Mouse (Mus musculus): ENCODE results near the gene Pcp4l1.
"Not testable (repeated sequence)": the region's sequence is repeated elsewhere in the genome, so short reads cannot be mapped to it uniquely, and the experiment has no call there.

Pcp4l1 gene

GRCm38 (mm10) chr1:171195887-171196397 is at the start of gene Pcp4l1:
TSS of gene Pcp4l1 (minus strand) at chr1:171196268.
- in situ Hi-C loops (cut with MboI, MseI), result no loop called here

- in situ Hi-C loops (cut with MboI, MseI), result no loop called here
These were observed 49.3 kb upstream of the Pcp4l1 start for GRCm38 (mm10) chr1:171245353-171245752.

DNA sequence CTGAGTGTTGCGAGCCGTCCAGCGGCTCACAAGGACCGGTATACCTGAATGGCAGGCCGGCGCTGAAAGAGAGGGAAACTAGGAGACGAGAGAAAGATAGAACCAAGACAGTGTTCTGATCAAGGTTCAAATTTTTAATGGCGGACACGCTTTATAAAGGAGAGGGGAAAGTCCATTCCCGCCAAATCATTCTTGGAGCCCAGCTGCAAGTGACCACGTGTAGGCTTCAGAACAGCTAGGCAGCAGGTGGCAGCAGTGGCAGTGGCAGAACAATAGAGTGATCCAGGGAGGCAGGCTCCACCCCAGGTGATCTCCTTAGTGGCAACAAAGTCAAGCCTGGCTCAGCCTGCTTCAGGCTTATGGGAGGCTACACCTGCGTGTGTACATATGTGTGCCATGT is 45.9 kb upstream of the Pcp4l1 start:
- in situ Hi-C loops (cut with MboI, MseI), result not testable (repeated sequence)

- in situ Hi-C loops (cut with MboI, MseI), result no loop called here
These were observed 44.8 kb upstream of the Pcp4l1 start for GRCm38 (mm10) chr1:171240911-171241310.

DNA sequence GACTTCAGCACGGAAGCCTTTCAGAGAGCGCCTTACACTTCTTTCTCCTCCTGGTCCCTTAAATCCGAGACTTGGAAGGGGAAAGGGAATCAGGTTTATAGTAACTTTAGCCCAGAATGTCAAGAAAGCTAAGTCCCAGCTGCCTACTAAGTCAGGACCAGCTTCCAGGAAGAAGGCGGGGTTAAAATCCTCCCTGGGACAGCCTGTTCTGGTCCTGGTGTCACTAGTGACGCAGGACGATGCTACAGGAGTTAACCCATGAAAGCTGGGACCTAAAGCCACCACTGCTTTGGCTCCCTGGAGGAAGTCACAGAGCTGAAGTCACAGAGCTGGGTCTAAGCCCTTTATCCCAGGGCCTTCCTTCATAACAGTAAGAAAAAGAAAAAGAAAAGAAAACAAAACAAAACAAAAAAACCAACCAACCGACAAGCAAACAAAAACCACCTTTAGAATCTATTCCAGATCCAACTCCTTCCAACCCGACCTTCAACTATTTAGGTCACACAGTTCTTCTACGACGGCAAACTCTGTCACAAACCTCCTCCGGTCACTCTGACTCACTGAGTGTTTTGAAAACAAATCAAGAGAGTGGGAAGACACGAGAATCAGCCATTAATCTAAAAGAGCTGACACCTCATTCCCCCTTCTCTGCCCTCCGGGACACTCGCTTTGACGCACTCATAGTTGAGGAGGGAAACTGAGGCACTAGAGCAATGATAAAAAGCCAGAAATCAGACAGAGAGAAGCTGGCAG is 44.1 kb upstream of the Pcp4l1 start:
- in situ Hi-C loops (cut with MboI, MseI), result no loop called here

DNA sequence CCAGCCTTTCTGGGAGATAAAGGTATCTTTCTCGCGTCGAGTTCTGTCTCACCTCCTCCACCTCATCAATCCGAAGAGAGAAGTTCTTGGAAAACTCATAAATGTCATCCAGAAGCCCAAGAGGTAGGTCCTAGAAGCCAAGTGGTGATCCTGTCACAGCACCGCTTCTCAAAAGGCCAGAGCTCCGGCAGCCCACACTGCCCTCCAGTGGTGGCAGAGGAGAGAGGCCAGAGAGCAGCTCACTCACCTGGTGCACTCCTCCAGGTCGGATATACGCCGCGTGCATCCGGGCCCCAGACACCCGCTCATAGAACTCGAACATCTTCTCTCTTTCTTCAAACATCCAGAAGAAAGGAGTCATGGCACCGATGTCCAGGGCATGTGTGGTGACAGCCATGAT is 42.4 kb upstream of the Pcp4l1 start:
- in situ Hi-C loops (cut with MboI, MseI), result no loop called here

DNA sequence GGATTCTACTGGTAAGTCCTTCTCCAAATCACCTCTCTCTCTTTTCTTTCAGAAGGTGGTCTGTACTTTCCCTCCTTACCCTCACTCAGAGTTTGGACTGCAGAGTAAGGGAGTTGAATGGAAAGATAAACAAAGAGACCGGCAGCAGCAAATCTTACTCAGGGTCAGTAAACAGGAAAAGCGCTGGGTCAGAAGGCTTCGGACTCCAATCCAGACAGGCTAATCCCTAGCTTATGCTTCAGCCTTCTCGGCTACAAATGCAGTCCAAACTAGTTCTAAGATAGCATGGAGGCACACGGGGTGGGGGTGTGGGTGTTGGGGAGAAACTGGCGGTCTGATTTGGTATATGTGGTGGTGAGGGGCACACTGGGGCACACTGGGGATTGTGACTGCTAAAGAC is 41.4 kb upstream of the Pcp4l1 start:
- in situ Hi-C loops (cut with MboI, MseI), result no loop called here

DNA sequence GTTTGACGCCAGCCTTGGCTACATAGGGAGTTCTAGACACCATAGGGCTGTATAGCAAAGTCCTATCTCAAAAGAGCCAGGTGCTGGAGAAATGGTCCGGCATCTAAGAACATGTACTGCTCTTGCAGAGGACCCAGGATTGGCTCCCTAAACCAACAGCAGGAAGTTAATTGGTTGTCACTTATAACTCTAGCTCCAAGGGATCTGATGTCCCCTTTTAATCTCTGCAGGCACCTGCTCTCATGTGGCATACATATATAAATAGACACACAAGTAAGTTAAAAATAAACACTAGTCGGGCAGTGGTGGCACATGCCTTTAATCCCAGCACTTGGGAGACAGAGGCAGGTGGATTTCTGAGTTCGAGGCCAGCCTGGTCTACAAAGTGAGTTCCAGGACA is 39.7 kb upstream of the Pcp4l1 start:
- in situ Hi-C loops (cut with MboI, MseI), result no loop called here

- in situ Hi-C loops (cut with MboI, MseI), result no loop called here
These were observed 38.5 kb upstream of the Pcp4l1 start for GRCm38 (mm10) chr1:171234538-171234937.

DNA sequence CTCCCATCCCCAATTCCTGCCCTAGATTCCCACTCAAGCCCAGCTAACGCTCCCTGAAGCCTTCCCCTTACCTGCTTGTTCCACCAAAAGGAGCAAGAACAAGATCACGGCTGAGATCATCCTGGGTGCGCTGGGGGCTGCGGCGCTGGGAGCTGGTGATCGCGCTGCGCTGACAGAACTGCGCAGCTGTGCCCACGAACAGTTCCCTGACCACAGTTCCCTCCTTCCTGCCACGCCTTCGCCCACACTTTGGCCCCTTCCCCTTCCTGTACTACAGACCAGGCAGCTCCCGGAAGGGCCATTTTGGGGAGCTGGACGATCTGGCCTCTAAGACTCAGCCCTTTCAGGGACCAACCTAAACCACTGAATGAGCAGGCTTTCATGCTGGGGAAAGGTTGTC is 38.1 kb upstream of the Pcp4l1 start, which contains the start of gene Fcer1g:
TSS of gene Fcer1g (minus strand) at position 240 of the 400 bp plus-strand sequence.
- in situ Hi-C loops (cut with MboI, MseI), result no loop called here

DNA sequence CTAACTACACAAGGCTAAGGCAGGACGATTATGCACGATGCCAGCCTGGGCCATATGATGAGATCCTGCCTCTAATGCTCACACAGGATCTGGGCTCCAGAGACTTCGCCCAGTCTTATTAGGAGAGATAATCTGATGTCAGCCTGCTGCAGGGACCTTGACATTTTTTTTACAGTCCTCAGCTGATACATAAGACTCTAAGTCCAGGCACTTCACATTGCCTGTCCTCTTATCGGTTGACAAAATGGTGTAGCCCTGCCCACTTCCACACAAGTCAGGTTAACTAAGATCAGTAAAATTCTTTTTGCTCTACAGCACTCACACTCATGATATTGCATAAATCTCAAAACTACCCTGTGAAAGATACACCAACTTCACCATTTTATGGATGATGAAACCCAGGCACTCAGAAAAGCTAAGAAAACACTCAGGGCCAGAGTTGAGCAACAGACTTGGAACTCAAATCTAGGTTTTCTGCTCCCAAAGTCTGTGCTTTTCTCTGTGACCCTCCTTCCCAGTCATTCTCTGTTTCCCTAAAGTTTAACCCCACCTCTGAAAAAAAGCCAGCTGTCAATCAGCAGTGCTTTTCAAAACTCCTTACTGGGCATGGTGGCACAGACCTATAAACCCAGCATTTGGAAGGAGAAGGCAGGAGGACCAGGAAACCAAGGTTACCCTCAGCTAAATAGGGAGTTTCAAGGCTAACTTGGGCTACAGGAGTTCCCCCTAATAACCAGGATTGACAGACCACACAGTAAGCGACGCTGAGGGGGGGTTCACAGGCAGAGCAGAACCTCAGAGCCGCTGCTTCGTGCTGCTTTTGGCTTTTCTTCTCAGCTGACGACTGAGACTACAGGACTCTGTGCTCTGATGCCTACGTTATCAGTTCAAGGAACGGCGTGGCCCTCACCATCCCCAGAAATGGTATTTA is 37.0 kb upstream of the Pcp4l1 start:
- in situ Hi-C loops (cut with MboI, MseI), result no loop called here

DNA sequence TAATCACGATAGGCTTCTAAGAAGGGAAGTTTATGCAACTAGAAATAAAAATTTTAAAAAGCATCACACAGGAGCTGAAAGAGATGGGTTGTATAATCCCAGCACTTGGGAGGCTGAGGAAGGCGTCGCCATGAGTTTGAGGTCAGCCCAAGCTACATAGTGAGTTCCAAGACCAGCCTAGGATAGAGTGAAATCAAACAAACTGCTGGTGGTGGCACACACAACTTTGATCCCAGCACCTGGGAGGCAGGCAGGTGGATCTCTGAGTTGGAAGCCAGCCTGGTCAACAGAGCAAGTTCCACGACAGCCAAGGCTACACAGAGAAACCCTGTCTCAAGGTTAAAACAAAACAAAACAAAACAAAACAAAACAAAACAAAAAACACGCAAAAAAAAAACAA is 36.3 kb upstream of the Pcp4l1 start:
- in situ Hi-C loops (cut with MboI, MseI), result no loop called here

DNA sequence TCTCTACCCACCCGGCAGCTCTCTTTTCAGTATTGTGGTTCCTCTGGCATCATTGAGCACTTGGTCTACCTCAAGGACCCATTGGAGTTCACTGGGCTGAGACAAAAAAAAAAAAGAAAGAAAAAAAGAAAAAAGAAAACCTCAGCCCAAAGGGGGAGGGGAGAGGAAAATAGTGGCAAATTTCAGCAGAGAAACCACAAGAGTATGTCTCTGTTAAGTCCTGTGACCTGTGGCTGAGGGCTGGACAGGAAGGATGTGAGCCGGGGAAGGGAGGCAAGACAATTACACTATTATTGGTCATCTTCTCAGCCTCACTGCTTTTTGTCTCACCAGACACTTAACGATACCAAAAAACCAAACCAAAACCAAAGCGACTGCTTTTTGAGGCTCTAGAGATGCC is 35.8 kb upstream of the Pcp4l1 start:
- in situ Hi-C loops (cut with MboI, MseI), result no loop called here

GRCm38 (mm10) chr1:171230215-171230614 is 34.1 kb upstream of the Pcp4l1 start:
- in situ Hi-C loops (cut with MboI, MseI), result no loop called here

- in situ Hi-C loops (cut with MboI, MseI), result no loop called here
These were observed 33.7 kb upstream of the Pcp4l1 start for GRCm38 (mm10) chr1:171229750-171230149.

DNA sequence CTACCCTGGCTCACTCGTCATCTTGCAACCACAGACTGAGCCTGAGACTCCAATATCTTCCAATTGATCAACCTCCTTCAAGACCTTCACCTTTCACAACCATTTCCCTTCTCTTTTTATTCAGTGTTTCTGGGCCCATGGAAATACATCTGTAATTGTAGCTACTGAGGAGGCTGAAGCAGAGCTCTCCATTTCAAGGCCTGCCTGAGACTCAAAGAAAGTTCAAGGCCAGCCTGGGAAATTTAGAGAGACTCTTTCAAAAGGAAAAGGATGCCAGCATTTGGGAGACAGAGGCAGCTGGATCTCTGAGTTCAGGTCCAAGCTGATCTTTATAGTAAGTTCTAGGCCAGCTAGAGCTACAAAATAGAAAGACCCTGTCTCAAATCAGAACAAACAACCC is 31.8 kb upstream of the Pcp4l1 start:
- in situ Hi-C loops (cut with MboI, MseI), result no loop called here

GRCm38 (mm10) chr1:171226780-171227179 is 30.7 kb upstream of the Pcp4l1 start:
- in situ Hi-C loops (cut with MboI, MseI), result no loop called here

GRCm38 (mm10) chr1:171224857-171225256 is 28.8 kb upstream of the Pcp4l1 start, which contains the start of gene Apoa2:
TSS of gene Apoa2 (plus strand) at chr1:171225054.
- in situ Hi-C loops (cut with MboI, MseI), result loop anchor here in 1 of 2 experiments (5.0 kb wide), 1 partner anchor 108 kb away; no protein-coding TSS in a partner anchor

- in situ Hi-C loops (cut with MboI, MseI), result loop anchor here in 1 of 2 experiments (5.0 kb wide), 1 partner anchor 106 kb away; no protein-coding TSS in a partner anchor
These were observed 27.7 kb upstream of the Pcp4l1 start for GRCm38 (mm10) chr1:171223796-171224195.

GRCm38 (mm10) chr1:171223168-171223567 is 27.1 kb upstream of the Pcp4l1 start:
- in situ Hi-C loops (cut with MboI, MseI), result loop anchor here in 1 of 2 experiments (5.0 kb wide), 1 partner anchor 106 kb away; no protein-coding TSS in a partner anchor

DNA sequence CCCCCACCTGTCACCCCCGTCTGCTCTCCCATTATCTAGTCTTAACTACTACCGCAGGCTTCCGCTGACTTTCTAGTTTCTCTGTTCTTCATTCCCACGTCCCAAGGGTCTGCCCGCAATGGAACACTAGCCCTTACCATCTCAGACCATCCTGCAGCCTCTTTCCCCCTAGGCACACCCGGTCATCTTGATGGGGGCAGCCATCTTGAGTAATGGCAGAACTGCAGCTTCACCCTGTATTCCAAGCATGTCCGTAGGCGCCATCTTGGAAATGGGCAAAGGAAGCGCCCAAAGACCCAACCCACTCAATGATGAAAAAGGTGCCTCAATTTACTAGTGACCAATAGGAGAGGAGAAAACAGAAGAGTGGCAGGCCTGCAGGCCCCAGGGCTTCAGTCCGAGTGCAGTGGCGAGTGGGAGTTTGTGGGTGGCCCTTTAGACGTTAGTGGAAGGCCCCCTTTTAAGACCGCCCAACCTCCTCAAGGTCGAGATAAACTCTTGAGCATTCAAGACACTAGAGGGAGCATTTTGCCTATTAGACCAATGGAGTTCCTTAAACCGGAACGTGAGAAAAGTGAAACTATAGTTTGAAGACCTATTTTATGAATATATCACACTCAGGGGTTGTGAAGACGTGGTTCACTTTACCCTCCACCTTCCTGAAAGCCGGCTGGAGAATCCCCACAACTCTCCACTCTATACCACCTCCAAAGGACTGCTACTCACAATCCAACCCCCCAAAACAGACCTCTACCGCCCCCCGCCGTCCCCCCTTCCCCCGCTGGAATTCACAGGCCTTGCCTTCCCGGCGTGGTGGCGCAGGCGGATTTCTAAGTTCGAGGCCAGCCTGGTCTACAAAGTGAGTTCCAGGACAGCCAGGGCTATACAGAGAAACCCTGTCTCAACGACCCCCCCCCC is 26.4 kb upstream of the Pcp4l1 start, which contains the start of gene Tomm40l:
TSS of gene Tomm40l (minus strand) at position 277 of the 918 bp plus-strand sequence.
- in situ Hi-C loops (cut with MboI, MseI), result loop anchor here in 1 of 2 experiments (5.0 kb wide), 1 partner anchor 105 kb away; no protein-coding TSS in a partner anchor

Measured in T-helper 17 cell (primary cell).